Mouse (Mus musculus): Measurements from ENCODE around the gene Cdkal1.

- TF ChIP-seq CTCF (IDR thresholded peaks at IDR 0.05; ENCODE audit: low read depth, low read length) (no peak), POLR2A (IDR thresholded peaks at IDR 0.05; ENCODE audit: borderline replicate concordance, low read depth, low read length) (no peak)
These were observed 438.9 kb downstream of the Cdkal1 start for GRCm38 (mm10) chr13:29416450-29417136.

Data from bone marrow macrophage, adult 2 months (primary cell).